8 mouse cellular contexts compared by ENCODE assay signal in the genomic region with DNA sequence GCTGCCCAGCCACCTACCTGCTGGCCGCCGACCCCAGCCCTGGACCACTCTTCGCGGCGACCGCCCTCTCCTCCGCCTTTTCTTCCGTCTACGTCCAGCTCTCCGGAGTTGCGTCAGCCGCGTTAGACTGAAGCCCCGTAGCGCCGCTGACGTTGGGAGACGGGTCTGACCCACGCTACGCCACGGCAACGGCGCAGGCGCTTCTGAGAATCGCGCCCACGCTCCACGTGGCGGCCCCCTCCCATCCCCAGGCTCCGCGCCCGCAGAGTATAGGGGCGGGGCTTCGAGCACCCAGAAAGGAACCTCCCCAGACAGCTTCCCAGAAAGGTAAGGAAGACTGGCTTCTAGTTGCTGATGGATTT. TPM values are rescaled to one million over a fixed set of nuclear protein-coding genes. Genes with fewer than 3 reads are reported as not detected.
DNase-seq lines count a peak whose midpoint lies in the region; ATAC-seq lines count a peak whose summit lies in the region.

Gene Aldh18a1 (minus strand): TSS at position 171 of the 362 bp plus-strand sequence.

- no peaks in the 10 kb centered on the region for H3K27me3 ChIP-seq in hindbrain, embryonic 15.5 days

- no peaks in the 10 kb centered on the region for H3K9me3 ChIP-seq in hindbrain, embryonic 15.5 days

- ATAC-seq in hindbrain, embryonic 15.5 days (ENCODE audit: low FRiP score, low read depth), result peak; percentile 96

- H3K4me3 ChIP-seq in hindbrain, embryonic 15.5 days, result peak within 1 kb of the TSS; percentile 91

- no peaks in the 10 kb centered on the region for H3K36me3 ChIP-seq in hindbrain, embryonic 15.5 days

- peaks cover 20% of the 10 kb centered on the region for H3K4me1 ChIP-seq in hindbrain, embryonic 15.5 days (replicated peaks)

- peak within 1 kb of the TSS; percentile 91 for H3K4me2 ChIP-seq in hindbrain, embryonic 15.5 days

- WGBS in hindbrain, embryonic 15.5 days, result under 1% methylated on average over 34 of the region's 34 CpGs

- peak within 1 kb of the TSS; percentile 85 for H3K27ac ChIP-seq in hindbrain, embryonic 15.5 days (replicated peaks)

- H3K9ac ChIP-seq in hindbrain, embryonic 15.5 days, result peak within 1 kb of the TSS; percentile 89

- peak; percentile 94 for DNase-seq in T-cell, adult 2 months (ENCODE audit: low spot score)
- peak; percentile 94 to 95 for DNase-seq in cerebellum, postnatal 36 days
- DNase-seq in frontal cortex, postnatal 36 days (ENCODE audit: low spot score in 2 of 2), result peak; percentile 91 to 96
- peak; percentile 88 for DNase-seq in left cerebral cortex, adult 11 months (ENCODE audit: low spot score)
- DNase-seq in lung, postnatal 4 days, result peak; percentile 95 to 96
- DNase-seq in retina, postnatal 7 days (ENCODE audit: low read depth, low spot score), result peak; percentile 90
- peak; percentile 90 for DNase-seq in urinary bladder, adult 2 months (ENCODE audit: low spot score)

RNA-seq across cellular contexts. Expression of gene Aldh18a1, which starts in this region (rescaled TPM):
- polyA plus RNA-seq in hindbrain, embryonic 15.5 days (2015; fragmentation: Nextera tagmentation; extraction: Ambion mirVana), result 51.4 and 53.9 TPM in 2 replicates
- polyA plus RNA-seq in urinary bladder, adult 2 months (2012; rRNA removed), result 103 and 115 TPM in 2 replicates

Comparison
In these comparisons a context has a peak if more than half of its experiments do, and no peak if none do; other contexts are left out.
1. Peak in every context shown above with its lines: DNase-seq, ATAC-seq, H3K4me3 ChIP-seq and H3K27ac ChIP-seq.